Mouse (Mus musculus): ENCODE data around the gene Maml3. TPM values are rescaled to one million over a fixed set of nuclear protein-coding genes. Genes with fewer than 3 reads are reported as not detected.

Maml3 gene
- total and polyA plus RNA-seq, 3 experiments, result 5.3 to 7.8 (median 7.8) TPM

GRCm38 (mm10) chr3:51912214-51912613 lies 192.7 kb downstream of the Maml3 start:
- DNase-seq, result no peak

- no peak for DNase-seq
These were observed 196.4 kb downstream of the Maml3 start for GRCm38 (mm10) chr3:51908437-51908990.

GRCm38 (mm10) chr3:51907113-51907860 lies 197.6 kb downstream of the Maml3 start:
- DNase-seq, result no peak

GRCm38 (mm10) chr3:51905903-51906302 lies 199.0 kb downstream of the Maml3 start:
- DNase-seq, result no peak

GRCm38 (mm10) chr3:51904357-51904855 lies 200.5 kb downstream of the Maml3 start:
- DNase-seq, result no peak

- no peak for DNase-seq
These were observed 203.7 kb downstream of the Maml3 start for GRCm38 (mm10) chr3:51901151-51901550.

GRCm38 (mm10) chr3:51894514-51894913 lies 210.4 kb downstream of the Maml3 start:
- peak; percentile 36 for DNase-seq

- no peak for DNase-seq
These were observed 213.2 kb downstream of the Maml3 start for GRCm38 (mm10) chr3:51891562-51892119.

- no peak for DNase-seq
These were observed 214.7 kb downstream of the Maml3 start for GRCm38 (mm10) chr3:51890181-51890580.

- peak; percentile 84 for DNase-seq
These were observed 215.1 kb downstream of the Maml3 start for GRCm38 (mm10) chr3:51889776-51890175.

- DNase-seq, result no peak
These were observed 216.0 kb downstream of the Maml3 start for GRCm38 (mm10) chr3:51888662-51889433.

GRCm38 (mm10) chr3:51888295-51888661 lies 216.6 kb downstream of the Maml3 start:
- DNase-seq, result no peak

- peak; percentile 30 for DNase-seq
These were observed 219.0 kb downstream of the Maml3 start for GRCm38 (mm10) chr3:51885920-51886319.

- DNase-seq, result no peak
These were observed 219.4 kb downstream of the Maml3 start for GRCm38 (mm10) chr3:51885487-51885886.

GRCm38 (mm10) chr3:51881981-51882380 lies 222.9 kb downstream of the Maml3 start:
- DNase-seq, result peak; percentile 46

- no peak for DNase-seq
These were observed 223.5 kb downstream of the Maml3 start for GRCm38 (mm10) chr3:51881393-51881792.

GRCm38 (mm10) chr3:51880506-51881036 lies 224.3 kb downstream of the Maml3 start:
- DNase-seq, result no peak

GRCm38 (mm10) chr3:51879211-51879610 lies 225.7 kb downstream of the Maml3 start:
- DNase-seq, result peak; percentile 82

- no peak for DNase-seq
These were observed 226.3 kb downstream of the Maml3 start for GRCm38 (mm10) chr3:51878577-51878976.

- DNase-seq, result no peak
These were observed 228.1 kb downstream of the Maml3 start for GRCm38 (mm10) chr3:51876729-51877128.

GRCm38 (mm10) chr3:51875629-51876028 lies 229.2 kb downstream of the Maml3 start:
- no peak for DNase-seq

GRCm38 (mm10) chr3:51874252-51874651 lies 230.6 kb downstream of the Maml3 start:
- DNase-seq, result no peak

Measured in adrenal gland, adult 2 months (tissue).